8 mouse cellular contexts compared by ENCODE assay signal in genomic region chr4:152478224-152478567, GRCm38 (mm10). TPM values are rescaled to one million over a fixed set of nuclear protein-coding genes. Genes with fewer than 3 reads are reported as not detected.
DNase-seq lines count a peak whose midpoint lies in the region; ATAC-seq and TF ChIP-seq lines count a peak whose summit lies in the region.

No protein-coding gene starts in this region.

- intact Hi-C loops in heart, postnatal 25 days (cut with DNase I), result no loop called here

- H3K9me3 ChIP-seq in heart, embryonic 10.5 days, result no peaks in the 10 kb centered on the region
- no peaks in the 10 kb centered on the region for H3K9me3 ChIP-seq in E14TG2a.4 (ENCODE audit: low read length)
- no peaks in the 10 kb centered on the region for H3K9me3 ChIP-seq in forebrain, postnatal 0 days (ENCODE audit: low read length)
- no peaks in the 10 kb centered on the region for H3K9me3 ChIP-seq in liver, postnatal 0 days (ENCODE audit: low read length)

- peak overlapping the region; percentile 67 for H3K9ac ChIP-seq in forebrain, postnatal 0 days
- peak overlapping the region; percentile 58; the same call in 1 of the 2 replicates for H3K9ac ChIP-seq in liver, postnatal 0 days (replicated peaks)

- H3K27me3 ChIP-seq in heart, embryonic 10.5 days (ENCODE audit: insufficient read depth, poor library complexity, severe bottlenecking), result peaks cover 44% of the 10 kb centered on the region
- peaks cover 26% of the 10 kb centered on the region for H3K27me3 ChIP-seq in E14TG2a.4 (ENCODE audit: insufficient read depth, low read length)
- no peaks in the 10 kb centered on the region for H3K27me3 ChIP-seq in forebrain, postnatal 0 days (ENCODE audit: insufficient read depth, low read length)
- H3K27me3 ChIP-seq in liver, postnatal 0 days (ENCODE audit: insufficient read depth, low read length), result peaks cover 20% of the 10 kb centered on the region

- H3K4me3 ChIP-seq in heart, embryonic 10.5 days, result peak overlapping the region; percentile 70
- H3K4me3 ChIP-seq in E14TG2a.4 (replicated peaks; ENCODE audit: low read length), result peak overlapping the region; percentile 96
- peak overlapping the region; percentile 69 for H3K4me3 ChIP-seq in forebrain, postnatal 0 days (ENCODE audit: low read depth, low read length)
- peak overlapping the region; percentile 51 for H3K4me3 ChIP-seq in liver, postnatal 0 days (ENCODE audit: low read depth, low read length)

- ATAC-seq in forebrain, postnatal 0 days, result peak; percentile 3
- no peak for ATAC-seq in liver, postnatal 0 days

- peak overlapping the region; percentile 95 for H3K4me2 ChIP-seq in forebrain, postnatal 0 days (ENCODE audit: low read depth)
- peak overlapping the region; percentile 69 for H3K4me2 ChIP-seq in liver, postnatal 0 days (ENCODE audit: low read depth, low read length)

- peak overlapping the region; percentile 97 for H3K27ac ChIP-seq in heart, embryonic 10.5 days
- peak overlapping the region; percentile 81 for H3K27ac ChIP-seq in forebrain, postnatal 0 days (ENCODE audit: low read depth, low read length)
- H3K27ac ChIP-seq in liver, postnatal 0 days (ENCODE audit: low read depth), result no peak overlapping the region

- no peak for TF ChIP-seq EP300 in liver, postnatal 0 days (IDR thresholded peaks at IDR 0.05; ENCODE audit: low read depth)

- H3K36me3 ChIP-seq in heart, embryonic 10.5 days, result no peaks in the 10 kb centered on the region
- no peaks in the 10 kb centered on the region for H3K36me3 ChIP-seq in E14TG2a.4 (ENCODE audit: insufficient read depth, low read length)
- H3K36me3 ChIP-seq in forebrain, postnatal 0 days (ENCODE audit: insufficient read depth), result no peaks in the 10 kb centered on the region
- H3K36me3 ChIP-seq in liver, postnatal 0 days (replicated peaks; ENCODE audit: insufficient read depth, low read length), result no peaks in the 10 kb centered on the region

- H3K4me1 ChIP-seq in heart, embryonic 10.5 days, result peaks cover 23% of the 10 kb centered on the region
- H3K4me1 ChIP-seq in E14TG2a.4 (replicated peaks; ENCODE audit: low read depth, low read length), result peaks cover 69% of the 10 kb centered on the region
- H3K4me1 ChIP-seq in forebrain, postnatal 0 days (ENCODE audit: insufficient read depth), result peaks cover 6% of the 10 kb centered on the region
- H3K4me1 ChIP-seq in liver, postnatal 0 days (ENCODE audit: insufficient read depth), result peaks cover 6% of the 10 kb centered on the region

- peak; percentile 85 for DNase-seq in heart, embryonic 10.5 days (ENCODE audit: low spot score)
- no peak for DNase-seq in heart, postnatal 25 days (ENCODE audit: low spot score)
- no peak for DNase-seq in forebrain, postnatal 0 days
- no peak for DNase-seq in liver, postnatal 0 days
- DNase-seq in B cell, adult 2 months, result no peak
- no peak for DNase-seq in thymus, postnatal 10 days (ENCODE audit: low spot score in 2 of 2)
- DNase-seq in ovary, adult 18-20 months (ENCODE audit: low spot score), result no peak

- no peak for TF ChIP-seq CTCF in E14TG2a.4 (conservative IDR thresholded peaks at IDR 0.05; ENCODE audit: low read length)
- no peak for TF ChIP-seq CTCF in forebrain, postnatal 0 days (IDR thresholded peaks at IDR 0.05; ENCODE audit: low read depth)
- no peak for TF ChIP-seq CTCF in liver, postnatal 0 days (IDR thresholded peaks at IDR 0.05; ENCODE audit: low read depth)

- under 1% methylated on average over 13 of the region's 13 CpGs for WGBS in heart, embryonic 10.5 days
- under 1% methylated on average over 13 of the region's 13 CpGs for WGBS in forebrain, postnatal 0 days
- WGBS in liver, postnatal 0 days (ENCODE audit: insufficient replicate concordance), result 2% methylated on average over 13 of the region's 13 CpGs

RNA-seq across cellular contexts. Expression of gene Kcnab2, which starts 0.5 kb away (rescaled TPM):
- polyA plus RNA-seq in heart, embryonic 10.5 days (2016; fragmentation: Nextera tagmentation; extraction: Ambion mirVana), result 4.2 and 4.8 TPM in 2 replicates
- total RNA-seq in heart, postnatal 25 days (2021), result 1 to 10 TPM; 2.1 to 3.4 TPM
- 31.5 and 38.6 TPM in 2 replicates for total RNA-seq in forebrain, postnatal 0 days (2014; rRNA removed)
- polyA plus RNA-seq in forebrain, postnatal 0 days (2015; fragmentation: Nextera tagmentation; extraction: Ambion mirVana), result 20.9 and 24.2 TPM in 2 replicates
- 4.2 and 6.7 TPM in 2 replicates for polyA plus RNA-seq in liver, postnatal 0 days (2015; fragmentation: Nextera tagmentation; extraction: Ambion mirVana)

RNA-seq across cellular contexts. Expression of gene Nphp4, which starts 1.7 kb away (rescaled TPM):
- polyA plus RNA-seq in heart, embryonic 10.5 days (2016; fragmentation: Nextera tagmentation; extraction: Ambion mirVana), result 3.2 and 3.7 TPM in 2 replicates
- 1 to 10 TPM in 1 of 2 experiments, under 1 TPM in 1; 0.89 to 1.2 TPM for total RNA-seq in heart, postnatal 25 days (2021)
- total RNA-seq in forebrain, postnatal 0 days (2014; rRNA removed), result 5.5 and 6.5 TPM in 2 replicates
- 2.6 and 3.5 TPM in 2 replicates for polyA plus RNA-seq in forebrain, postnatal 0 days (2015; fragmentation: Nextera tagmentation; extraction: Ambion mirVana)
- polyA plus RNA-seq in liver, postnatal 0 days (2015; fragmentation: Nextera tagmentation; extraction: Ambion mirVana), result 0.06 and 0.09 TPM in 2 replicates
